Mouse (Mus musculus): ENCODE measurements around the gene Camk1d.

GRCm38 (mm10) chr2:5456108-5456507, 258.2 kb downstream of the Camk1d start:
- TF ChIP-seq POLR2A (IDR thresholded peaks at IDR 0.05; ENCODE audit: borderline replicate concordance, control insufficient read depth, low read depth, low read length) (no peak), CTCF (IDR thresholded peaks at IDR 0.05; ENCODE audit: control insufficient read depth, insufficient read depth, low read length) (no peak)

All from bone marrow, adult 2 months (tissue).